Mouse (Mus musculus): Measurements from ENCODE around the gene Zfp281. TPM values are rescaled to one million over a fixed set of nuclear protein-coding genes. Genes with fewer than 3 reads are reported as not detected.

Zfp281 gene
- polyA plus RNA-seq, 1 experiment from 2014 or later: 16.7 TPM

GRCm38 (mm10) chr1:136675736-136676444, 51.2 kb downstream of the Zfp281 start:
- Histone ChIP-seq H3K36me3 (ENCODE audit: inconsistent target) (no peaks in the 10 kb centered on the region), H3K79me2 (ENCODE audit: inconsistent target) (no peaks in the 10 kb centered on the region), H3K27ac (no peak overlapping the region), H3K4me3 (ENCODE audit: inconsistent target) (no peak overlapping the region)
- 70% methylated on average over 16 of the region's 16 CpGs for WGBS (ENCODE audit: missing documents)

- Histone ChIP-seq H3K4me3 (ENCODE audit: inconsistent target) (no peak overlapping the region), H3K27ac (no peak overlapping the region), H3K79me2 (ENCODE audit: inconsistent target) (no peaks in the 10 kb centered on the region), H3K36me3 (ENCODE audit: inconsistent target) (no peaks in the 10 kb centered on the region)
- WGBS (ENCODE audit: missing documents): 83% methylated on average over 6 of the region's 6 CpGs
These were observed 51.7 kb downstream of the Zfp281 start for GRCm38 (mm10) chr1:136676445-136676755.

GRCm38 (mm10) chr1:136677847-136678325, 53.2 kb downstream of the Zfp281 start:
- Histone ChIP-seq H3K27ac (no peak overlapping the region), H3K79me2 (ENCODE audit: inconsistent target) (no peaks in the 10 kb centered on the region), H3K4me3 (ENCODE audit: inconsistent target) (no peak overlapping the region), H3K36me3 (ENCODE audit: inconsistent target) (no peaks in the 10 kb centered on the region)
- WGBS (ENCODE audit: missing documents): 95% methylated on average over 3 of the region's 3 CpGs

GRCm38 (mm10) chr1:136678836-136679235, 54.1 kb downstream of the Zfp281 start:
- WGBS (ENCODE audit: missing documents): 94% methylated on average over 4 of the region's 4 CpGs

More at GRCm38 (mm10) chr1:136678836-136679235, 54.1 kb downstream of the Zfp281 start:
- Histone ChIP-seq H3K27ac (no peak overlapping the region), H3K79me2 (ENCODE audit: inconsistent target) (no peaks in the 10 kb centered on the region), H3K4me3 (ENCODE audit: inconsistent target) (no peak overlapping the region), H3K36me3 (ENCODE audit: inconsistent target) (no peaks in the 10 kb centered on the region)

Other genes starting within 250 kb of the Zfp281 start
- gene Ddx59, start 209.6 kb upstream of the Zfp281 start, polyA plus RNA-seq (2018): 4.3 to 8.4 TPM (median 8.0 TPM) in 3 replicates
- 0.08 to 0.84 TPM (median 0.79 TPM) in 3 replicates for gene Kif14, start 158.6 kb upstream of the Zfp281 start, polyA plus RNA-seq (2018)